Mouse (Mus musculus) neural tube, embryonic 15.5 days (tissue): ENCODE results near the gene Cd8b1. TPM values are rescaled to one million over a fixed set of nuclear protein-coding genes. Genes with fewer than 3 reads are reported as not detected.
"Not testable (repeated sequence)": the region's sequence is repeated elsewhere in the genome, so short reads cannot be mapped to it uniquely, and the experiment has no call there.

ENCODE experiments used
- ATAC-seq: fragments of 200-750 bp; cut with Nextera tagmentation; 2 replicates; pipeline ENCODE4 v1.8.0; 2017; ENCODE audit warnings: mild to moderate bottlenecking, moderate TSS enrichment, moderate library complexity; ENCODE audit not compliant: low FRiP score
- H3K27ac ChIP-seq: fragments of 300-500 bp; sonication (generic); replicated peaks from 2 replicates; pipeline ENCODE4 v1.5.1; 2015; ENCODE audit warnings: mild to moderate bottlenecking, inconsistent platforms
- H3K27me3 ChIP-seq: fragments of 300-500 bp; sonication (generic); replicated peaks from 2 replicates; pipeline ENCODE4 v1.6.1; 2015; ENCODE audit warnings: inconsistent platforms
- H3K36me3 ChIP-seq: fragments of 300-500 bp; sonication (generic); 2 replicates; pipeline ENCODE4 v1.6.1; 2015; ENCODE audit warnings: inconsistent platforms
- H3K4me1 ChIP-seq: fragments of 300-500 bp; sonication (generic); 2 replicates; pipeline ENCODE4 v1.6.1; 2015; ENCODE audit warnings: inconsistent platforms
- H3K4me2 ChIP-seq: fragments of 300-500 bp; sonication (generic); 2 replicates; pipeline ENCODE4 v1.6.1; 2015; ENCODE audit warnings: inconsistent platforms, mild to moderate bottlenecking, moderate library complexity
- H3K4me3 ChIP-seq: fragments of 300-500 bp; sonication (generic); replicated peaks from 2 replicates; pipeline ENCODE4 v1.5.1; 2015; ENCODE audit warnings: mild to moderate bottlenecking, inconsistent platforms
- H3K9ac ChIP-seq: fragments of 300-500 bp; sonication (generic); replicated peaks from 2 replicates; pipeline ENCODE4 v1.6.1; 2015; ENCODE audit warnings: mild to moderate bottlenecking, inconsistent platforms
- H3K9me3 ChIP-seq: fragments of 300-500 bp; sonication (generic); replicated peaks from 2 replicates; pipeline ENCODE4 v1.6.1; 2016; ENCODE audit warnings: inconsistent platforms
- WGBS: fragments of 180-500 bp; shearing (Covaris S2); methylation state at CpG from one replicate; pipeline ENCODE4 v1.1.7; 2015; ENCODE audit warnings: mixed read lengths; 5-methylcytosine and 5-hydroxymethylcytosine counted together
- polyA plus RNA-seq: library from polyadenylated mRNA; unstranded; fragments of >200 nt; fragmentation: Nextera tagmentation; extraction: Ambion mirVana; gene quantifications from 2 replicates; pipeline ENCODE4 v1.2.1, GENCODE M21; 2015

Gene Cd8b1
- polyA plus RNA-seq, 1 experiment from 2014 or later = not detected

GRCm38 (mm10) chr6:71329881-71330280 is 7.3 kb downstream of the Cd8b1 start:
- Histone ChIP-seq H3K4me2 (no peak overlapping the region), H3K36me3 (no peaks in the 10 kb centered on the region), H3K27ac (no peak overlapping the region), H3K4me1 (no peaks in the 10 kb centered on the region), H3K9me3 (no peaks in the 10 kb centered on the region), H3K9ac (no peak overlapping the region), H3K4me3 (no peak overlapping the region), H3K27me3 (no peaks in the 10 kb centered on the region)
- ATAC-seq = no peak
- 93% methylated on average over 6 of the region's 6 CpGs for WGBS

GRCm38 (mm10) chr6:71330486-71330885 is 7.9 kb downstream of the Cd8b1 start:
- ATAC-seq = no peak
- H3K27me3 ChIP-seq = no peaks in the 10 kb centered on the region
- H3K9ac ChIP-seq = no peak overlapping the region
- H3K4me3 ChIP-seq = no peak overlapping the region
- H3K4me1 ChIP-seq = no peaks in the 10 kb centered on the region
- H3K36me3 ChIP-seq = no peaks in the 10 kb centered on the region
- H3K9me3 ChIP-seq = no peaks in the 10 kb centered on the region
- H3K27ac ChIP-seq = no peak overlapping the region
- 86% methylated on average over 7 of the region's 7 CpGs for WGBS
- H3K4me2 ChIP-seq = no peak overlapping the region

- not testable (repeated sequence) for H3K4me3 ChIP-seq, ATAC-seq, H3K9ac ChIP-seq, H3K27me3 ChIP-seq, H3K36me3 ChIP-seq, H3K4me2 ChIP-seq, H3K27ac ChIP-seq, H3K9me3 ChIP-seq, H3K4me1 ChIP-seq
- WGBS = 93% methylated on average over 2 of the region's 4 CpGs
These were observed 8.9 kb downstream of the Cd8b1 start for GRCm38 (mm10) chr6:71331491-71331890.

GRCm38 (mm10) chr6:71332236-71332965 is 9.8 kb downstream of the Cd8b1 start:
- WGBS = 90% methylated on average over 11 of the region's 11 CpGs
- ATAC-seq = no peak
- no peaks in the 10 kb centered on the region for H3K4me1 ChIP-seq

GRCm38 (mm10) chr6:71333031-71333430 is 10.4 kb downstream of the Cd8b1 start:
- no peak for ATAC-seq
- Histone ChIP-seq H3K4me1 (no peaks in the 10 kb centered on the region), H3K27ac (no peak overlapping the region), H3K36me3 (no peaks in the 10 kb centered on the region), H3K27me3 (no peaks in the 10 kb centered on the region), H3K4me2 (no peak overlapping the region), H3K9me3 (no peaks in the 10 kb centered on the region), H3K9ac (no peak overlapping the region), H3K4me3 (no peak overlapping the region)
- WGBS = 72% methylated on average over 3 of the region's 3 CpGs

More at GRCm38 (mm10) chr6:71332236-71332965, 9.8 kb downstream of the Cd8b1 start:
- Histone ChIP-seq H3K9ac (no peak overlapping the region), H3K4me2 (no peak overlapping the region), H3K36me3 (no peaks in the 10 kb centered on the region), H3K27me3 (no peaks in the 10 kb centered on the region), H3K9me3 (no peaks in the 10 kb centered on the region), H3K27ac (no peak overlapping the region), H3K4me3 (no peak overlapping the region)

GRCm38 (mm10) chr6:71333578-71334273 is 11.1 kb downstream of the Cd8b1 start:
- 92% methylated on average over 11 of the region's 11 CpGs for WGBS
- Histone ChIP-seq H3K4me1 (no peaks in the 10 kb centered on the region), H3K9me3 (no peaks in the 10 kb centered on the region), H3K27ac (no peak overlapping the region), H3K4me2 (no peak overlapping the region), H3K9ac (no peak overlapping the region), H3K27me3 (no peaks in the 10 kb centered on the region), H3K4me3 (no peak overlapping the region), H3K36me3 (no peaks in the 10 kb centered on the region)
- ATAC-seq = no peak

- ATAC-seq = no peak
- no peak overlapping the region for H3K4me3 ChIP-seq
- 98% methylated on average over 8 of the region's 8 CpGs for WGBS
These were observed 15.1 kb downstream of the Cd8b1 start for GRCm38 (mm10) chr6:71337666-71338065.

GRCm38 (mm10) chr6:71338941-71339340 is 16.4 kb downstream of the Cd8b1 start:
- WGBS = 91% methylated on average over 3 of the region's 3 CpGs
- Histone ChIP-seq H3K9ac (no peak overlapping the region), H3K4me2 (no peak overlapping the region), H3K36me3 (no peaks in the 10 kb centered on the region), H3K4me3 (no peak overlapping the region), H3K27me3 (no peaks in the 10 kb centered on the region), H3K4me1 (no peaks in the 10 kb centered on the region), H3K9me3 (no peaks in the 10 kb centered on the region), H3K27ac (no peak overlapping the region)
- ATAC-seq = no peak

More at GRCm38 (mm10) chr6:71337666-71338065, 15.1 kb downstream of the Cd8b1 start:
- H3K9me3 ChIP-seq = no peaks in the 10 kb centered on the region
- H3K9ac ChIP-seq = no peak overlapping the region
- no peak overlapping the region for H3K4me2 ChIP-seq
- H3K4me1 ChIP-seq = no peaks in the 10 kb centered on the region
- H3K36me3 ChIP-seq = no peaks in the 10 kb centered on the region
- no peaks in the 10 kb centered on the region for H3K27me3 ChIP-seq
- no peak overlapping the region for H3K27ac ChIP-seq

- 82% methylated on average over 4 of the region's 4 CpGs for WGBS
- no peaks in the 10 kb centered on the region for H3K27me3 ChIP-seq
- no peaks in the 10 kb centered on the region for H3K36me3 ChIP-seq
- H3K9me3 ChIP-seq = no peaks in the 10 kb centered on the region
- no peak overlapping the region for H3K4me2 ChIP-seq
- no peak overlapping the region for H3K9ac ChIP-seq
- H3K27ac ChIP-seq = no peak overlapping the region
- no peak for ATAC-seq
- no peak overlapping the region for H3K4me3 ChIP-seq
- H3K4me1 ChIP-seq = no peaks in the 10 kb centered on the region
These were observed 16.8 kb downstream of the Cd8b1 start for GRCm38 (mm10) chr6:71339351-71339750.

GRCm38 (mm10) chr6:71341179-71341578 is 18.6 kb downstream of the Cd8b1 start:
- 89% methylated on average over 9 of the region's 9 CpGs for WGBS
- no peak for ATAC-seq
- Histone ChIP-seq H3K27me3 (no peaks in the 10 kb centered on the region), H3K4me3 (no peak overlapping the region), H3K9me3 (no peaks in the 10 kb centered on the region), H3K4me2 (no peak overlapping the region), H3K36me3 (no peaks in the 10 kb centered on the region), H3K4me1 (no peaks in the 10 kb centered on the region), H3K27ac (no peak overlapping the region), H3K9ac (no peak overlapping the region)

GRCm38 (mm10) chr6:71348006-71348405 is 25.4 kb downstream of the Cd8b1 start:
- H3K27me3 ChIP-seq = no peaks in the 10 kb centered on the region
- no peak overlapping the region for H3K27ac ChIP-seq
- 96% methylated on average over 9 of the region's 9 CpGs for WGBS
- no peaks in the 10 kb centered on the region for H3K36me3 ChIP-seq
- no peak overlapping the region for H3K4me3 ChIP-seq
- no peak overlapping the region for H3K4me2 ChIP-seq
- no peak overlapping the region for H3K9ac ChIP-seq
- ATAC-seq = no peak
- no peaks in the 10 kb centered on the region for H3K9me3 ChIP-seq
- H3K4me1 ChIP-seq = no peaks in the 10 kb centered on the region

GRCm38 (mm10) chr6:71351201-71351600 is 28.6 kb downstream of the Cd8b1 start:
- H3K9ac ChIP-seq = no peak overlapping the region
- H3K36me3 ChIP-seq = no peaks in the 10 kb centered on the region
- no peak for ATAC-seq
- H3K4me3 ChIP-seq = no peak overlapping the region
- H3K27ac ChIP-seq = no peak overlapping the region
- H3K9me3 ChIP-seq = no peaks in the 10 kb centered on the region
- H3K4me1 ChIP-seq = no peaks in the 10 kb centered on the region
- 98% methylated on average over 3 of the region's 3 CpGs for WGBS
- H3K4me2 ChIP-seq = no peak overlapping the region
- no peaks in the 10 kb centered on the region for H3K27me3 ChIP-seq
